Mouse (Mus musculus): ENCODE measurements at regions not wholly inside any gene's neighbourhood (a gene's known extent, or its start where the extent isn't known, plus 50 kb on each side); places are given as distances from the start of the nearest gene placed in this dataset.

DNA sequence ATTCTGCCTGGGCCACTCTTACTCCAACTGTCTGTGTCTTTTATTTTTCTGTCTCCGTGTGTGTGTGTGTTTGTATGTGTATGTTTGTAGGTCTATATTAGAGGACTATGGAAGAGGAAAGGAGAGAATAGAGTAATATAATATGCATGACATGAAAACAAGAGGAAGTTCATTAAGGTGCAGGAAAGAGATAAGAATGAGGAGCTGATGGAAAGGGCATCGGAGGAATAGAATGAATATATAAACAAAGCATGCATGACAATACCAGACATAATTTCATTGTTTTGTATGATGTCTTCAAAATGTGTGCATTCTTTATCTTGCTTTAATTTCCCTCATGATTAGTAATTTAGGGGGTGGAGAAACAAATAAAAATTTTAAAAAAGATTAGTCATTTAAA lies 147.3 kb upstream of the Sema3a start:
- TF ChIP-seq MYOG (IDR thresholded peaks at IDR 0.05; ENCODE audit: control insufficient read depth, extremely low read depth, insufficient read length) (no peak), MAX (IDR thresholded peaks at IDR 0.05) (no peak), CEBPB (IDR thresholded peaks at IDR 0.05; ENCODE audit: low read depth) (no peak), CTCF (IDR thresholded peaks at IDR 0.05; ENCODE audit: control insufficient read depth, insufficient read depth, insufficient read length) (no peak)

Data from C2C12 (cell line).